Mouse (Mus musculus) gastrocnemius, postnatal 36 days (tissue): ENCODE results near the gene Slc41a2. TPM values are rescaled to one million over a fixed set of nuclear protein-coding genes. Genes with fewer than 3 reads are reported as not detected.
A peak's percentile ranks its signal among the peaks of the same experiment; 100 is the strongest.
"Not testable (repeated sequence)": the region's sequence is repeated elsewhere in the genome, so short reads cannot be mapped to it uniquely, and the experiment has no call there.

Experiments
- DNase-seq, 2 experiments: peaks; one replicate each; pipeline ENCODE4 v3.0.0; 2022
- intact Hi-C: fragments of 180-260 bp; cut with DNase I; formaldehyde crosslinking; loops from one replicate; pipeline ENCODE4 v1.15.1; 2025
- long read RNA-seq, 2 experiments: library from polyadenylated mRNA; stranded (forward); transcript quantifications; one replicate each; pipeline ENCODE4 v2.0.0; 2021
- total RNA-seq, 2 experiments: library from RNA; stranded (reverse); gene quantifications; 2 replicates each; pipeline ENCODE4 v1.2.3; 2021

Gene Slc41a2
- total RNA-seq = under 1 TPM; 0.54 to 0.86 TPM
- long read RNA-seq, experiment 1 = 0 reads
- long read RNA-seq, experiment 2 = 0 reads

GRCm38 (mm10) chr10:83337159-83337951 is at the start of gene Slc41a2:
Gene Slc41a2 (minus strand): TSS chr10:83337882.
- intact Hi-C loops = no loop called here
- DNase-seq = peak; percentile 49 to 64

DNA sequence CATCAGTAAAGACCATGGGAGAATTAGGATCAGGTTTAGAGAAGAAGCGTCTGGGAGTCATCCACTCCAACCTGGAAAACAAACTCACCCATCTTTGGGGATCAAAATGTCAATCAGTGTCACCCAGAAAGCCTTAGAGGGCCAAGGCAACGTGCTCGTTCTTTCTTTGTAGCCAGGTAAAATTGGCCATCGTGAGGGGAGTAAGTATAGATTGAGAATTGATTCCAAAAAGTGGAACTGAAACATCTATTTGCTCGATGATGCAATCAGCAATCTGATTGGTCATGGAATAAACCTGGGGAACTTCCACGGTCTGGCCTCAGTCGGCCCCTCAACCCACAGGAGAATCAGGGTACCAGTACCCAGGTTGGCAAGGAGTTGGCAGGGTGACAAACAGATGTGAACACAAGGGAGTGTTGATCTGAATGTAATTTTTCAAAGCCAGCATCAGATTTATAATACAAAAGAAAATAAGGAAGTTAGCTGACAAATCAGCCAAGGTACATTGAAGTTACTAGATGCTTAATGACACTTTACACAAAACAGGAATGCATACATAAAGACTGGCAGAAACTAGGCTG is 47.7 kb upstream of the Slc41a2 start:
- no peak for DNase-seq
- intact Hi-C loops = no loop called here

- DNase-seq = no peak
- intact Hi-C loops = no loop called here
Measured at GRCm38 (mm10) chr10:83384456-83385215, 47.0 kb upstream of the Slc41a2 start.

GRCm38 (mm10) chr10:83383863-83384262 is 46.2 kb upstream of the Slc41a2 start:
- intact Hi-C loops = no loop called here
- no peak for DNase-seq

DNA sequence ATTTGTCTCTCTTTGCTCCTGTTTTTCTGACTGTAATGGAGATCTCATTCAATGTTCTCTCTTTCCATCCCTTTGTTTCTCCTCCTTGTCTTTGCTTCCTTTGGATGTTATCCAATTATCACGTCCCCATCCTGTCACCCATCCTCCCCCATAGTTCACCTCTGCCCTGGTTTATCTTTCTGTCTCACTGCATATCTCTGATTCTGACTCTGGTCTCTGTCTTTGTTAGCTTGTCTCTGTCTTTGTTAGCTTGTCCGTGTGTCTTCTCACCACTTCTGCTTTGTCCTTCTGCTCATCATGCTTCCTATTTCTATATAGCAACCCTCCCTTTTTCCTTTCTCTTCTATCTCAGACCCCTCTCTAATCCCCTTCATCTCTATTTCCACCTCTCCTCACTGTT is 45.3 kb upstream of the Slc41a2 start:
- DNase-seq = no peak
- intact Hi-C loops = no loop called here

DNA sequence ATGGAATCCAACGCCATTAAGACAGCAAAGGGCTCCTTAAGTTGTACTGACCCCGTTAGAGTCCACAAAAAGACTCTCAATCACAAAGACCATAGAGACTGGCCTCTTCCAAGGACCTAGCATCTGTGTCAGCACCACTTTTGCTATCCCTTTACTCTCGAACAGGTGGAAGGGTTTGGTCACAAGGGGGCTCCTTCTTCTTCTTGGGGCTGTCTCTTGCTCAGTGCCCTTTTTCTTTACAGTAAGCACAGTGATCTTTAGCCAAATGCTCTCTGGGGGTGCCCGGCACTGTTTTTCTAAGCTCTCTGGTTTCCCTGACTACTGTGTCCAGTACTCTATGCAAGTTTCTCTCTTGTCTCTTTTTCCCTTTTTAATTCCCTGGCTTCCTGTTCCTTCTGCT is 44.8 kb upstream of the Slc41a2 start:
- no peak for DNase-seq
- intact Hi-C loops = no loop called here

GRCm38 (mm10) chr10:83380501-83380900 is 42.8 kb upstream of the Slc41a2 start:
- no peak for DNase-seq
- intact Hi-C loops = no loop called here

DNA sequence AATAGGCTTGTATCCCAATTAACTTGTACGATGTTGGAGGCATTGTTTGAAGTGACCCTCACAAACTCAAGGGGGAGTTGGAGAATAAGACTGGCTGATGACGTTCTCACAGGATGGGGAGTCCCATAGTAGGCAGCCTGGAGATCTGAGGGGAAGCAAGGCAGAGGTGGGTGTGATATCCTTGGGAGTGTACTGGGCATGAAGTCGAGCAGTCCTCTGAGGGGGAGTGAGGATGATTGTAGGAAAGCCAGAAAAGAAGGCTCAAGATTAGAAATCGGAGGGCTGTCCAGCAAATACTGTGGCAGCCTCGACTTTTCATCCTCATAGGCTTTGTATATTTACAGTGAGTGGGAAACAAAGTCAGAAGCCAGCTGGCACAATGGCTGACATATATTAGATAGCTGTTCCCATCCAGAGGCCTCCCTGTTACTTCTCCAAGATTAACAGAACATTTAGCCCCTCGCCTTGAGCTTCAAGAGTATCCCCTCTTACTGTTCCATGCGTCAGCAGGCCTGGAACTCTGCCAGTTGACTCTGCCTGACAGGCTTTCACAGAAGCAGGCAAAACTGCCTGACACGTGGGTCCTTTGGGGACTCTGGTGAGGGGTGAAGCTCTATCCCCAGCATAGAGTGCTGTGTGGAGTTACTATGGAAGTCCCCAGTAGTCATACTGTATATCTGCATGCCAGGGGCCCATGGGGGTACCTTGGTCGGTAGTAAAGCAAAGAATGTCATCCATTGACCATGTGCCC is 40.6 kb upstream of the Slc41a2 start:
- intact Hi-C loops = no loop called here
- DNase-seq = no peak

- no peak for DNase-seq
- intact Hi-C loops = no loop called here
Measured at GRCm38 (mm10) chr10:83376911-83377682, 39.4 kb upstream of the Slc41a2 start.

DNA sequence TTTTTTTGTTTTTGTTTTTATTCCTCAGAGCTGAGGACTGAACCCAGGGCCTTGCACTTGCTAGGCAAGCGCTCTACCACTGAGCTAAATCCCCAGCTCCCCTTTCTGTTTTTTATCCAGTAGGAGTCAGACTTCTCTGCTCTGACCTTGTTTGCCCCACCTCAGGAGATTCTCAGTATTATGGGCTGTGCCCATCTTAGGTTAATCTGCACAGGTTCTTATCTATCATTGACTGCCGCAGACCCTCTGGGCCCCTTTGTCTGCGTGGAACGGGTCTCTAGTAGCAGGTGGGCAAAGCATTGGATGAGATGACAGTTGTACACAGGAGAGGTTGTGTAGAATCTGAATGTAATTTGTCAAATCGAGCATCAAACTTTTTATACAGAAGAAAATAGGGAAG is 37.8 kb upstream of the Slc41a2 start:
- DNase-seq, intact Hi-C loops: not testable (repeated sequence)

GRCm38 (mm10) chr10:83374045-83374656 is 36.5 kb upstream of the Slc41a2 start:
- DNase-seq = no peak
- intact Hi-C loops = no loop called here

DNA sequence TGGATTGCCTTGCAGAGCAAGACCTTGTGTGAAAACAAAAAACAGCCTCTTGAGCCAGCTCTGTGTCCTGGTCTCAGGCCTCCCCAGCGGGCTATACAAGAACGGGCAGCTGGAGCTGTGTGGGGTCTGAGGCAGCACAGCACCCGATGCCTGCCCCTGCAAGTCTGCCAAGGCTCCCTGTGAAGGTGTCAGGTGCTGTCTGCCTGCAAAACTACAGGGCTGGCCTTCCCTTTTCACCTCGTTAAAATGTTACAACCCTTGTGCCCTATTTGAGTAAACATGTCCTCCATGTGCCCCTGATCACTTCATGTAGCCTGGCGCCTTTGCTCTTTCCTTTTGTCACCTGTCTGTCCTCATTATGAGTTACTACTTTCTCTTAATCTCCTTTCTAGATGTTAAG is 31.2 kb upstream of the Slc41a2 start:
- intact Hi-C loops = no loop called here
- DNase-seq = no peak

- no peak for DNase-seq
- intact Hi-C loops = no loop called here
Measured at GRCm38 (mm10) chr10:83363451-83363850, 25.8 kb upstream of the Slc41a2 start.

DNA sequence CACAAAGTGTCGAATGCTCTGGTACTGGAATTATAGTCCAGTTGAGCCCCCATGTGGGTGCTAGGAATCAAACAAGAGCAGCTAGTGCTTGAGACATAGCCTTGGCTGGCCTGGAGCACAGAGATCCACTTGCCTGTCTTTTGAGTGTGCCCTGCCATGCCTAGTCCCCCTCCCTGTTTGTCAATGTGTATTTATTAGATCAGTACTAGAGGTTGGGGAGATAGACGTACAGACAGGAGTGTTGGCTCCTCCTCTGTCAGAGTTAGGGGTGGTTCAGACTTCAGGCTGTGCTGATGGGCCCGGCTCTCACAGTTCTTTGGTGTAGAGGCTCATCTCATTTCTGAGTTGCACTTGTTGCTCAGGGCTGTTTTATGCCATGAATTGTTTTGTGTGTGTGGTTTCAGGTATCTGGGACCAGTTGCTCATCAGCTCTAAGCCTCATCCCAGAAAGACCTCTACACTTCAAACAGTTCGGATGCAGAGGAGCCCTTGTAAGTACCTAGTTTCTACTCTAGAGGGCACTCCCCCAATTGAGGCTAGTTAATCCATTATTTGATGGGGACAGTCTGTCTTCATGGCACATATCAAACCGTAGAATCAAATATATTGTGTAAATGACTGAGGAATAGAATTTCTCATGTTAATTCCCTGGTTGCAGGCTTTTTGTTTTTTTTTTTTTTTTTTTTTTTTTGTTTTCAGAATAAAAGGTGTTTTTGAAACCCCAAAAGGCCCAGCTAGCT is 24.1 kb upstream of the Slc41a2 start:
- no peak for DNase-seq
- intact Hi-C loops = no loop called here

GRCm38 (mm10) chr10:83360356-83360755 is 22.7 kb upstream of the Slc41a2 start:
- intact Hi-C loops = no loop called here
- DNase-seq = no peak

GRCm38 (mm10) chr10:83359956-83360355 is 22.3 kb upstream of the Slc41a2 start, which contains the start of gene D10Wsu102e:
Gene D10Wsu102e (plus strand): TSS chr10:83360221.
- intact Hi-C loops = no loop called here

GRCm38 (mm10) chr10:83359451-83359850 is 21.8 kb upstream of the Slc41a2 start:
- intact Hi-C loops = no loop called here
- DNase-seq = no peak

More at GRCm38 (mm10) chr10:83359956-83360355, 22.3 kb upstream of the Slc41a2 start, which contains the start of gene D10Wsu102e:
- peak; percentile 94 to 97 for DNase-seq

GRCm38 (mm10) chr10:83356416-83356815 is 18.7 kb upstream of the Slc41a2 start:
- DNase-seq = no peak
- intact Hi-C loops = no loop called here

DNA sequence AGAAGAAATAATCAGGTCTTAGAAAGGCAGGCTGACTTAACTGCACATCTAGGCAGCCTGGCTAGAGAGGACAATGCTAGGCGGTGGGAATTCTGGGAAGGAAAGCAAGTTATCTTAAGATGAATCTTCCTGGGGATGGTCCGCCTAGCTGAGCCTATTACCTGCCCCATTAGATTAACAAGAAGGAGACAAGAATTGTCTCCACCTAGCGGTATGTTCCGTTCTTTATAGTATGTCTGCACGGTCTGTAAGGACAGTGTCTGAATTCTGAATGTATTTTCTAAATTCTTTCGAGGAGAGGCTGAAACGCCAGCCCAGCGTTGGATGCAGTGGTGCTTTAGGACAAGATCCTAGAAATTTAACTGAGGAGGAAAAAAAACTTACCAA is 16.6 kb upstream of the Slc41a2 start:
- intact Hi-C loops = loop anchor here (5.0 kb wide), 1 partner anchor 442 kb away; no protein-coding TSS in a partner anchor
- no peak for DNase-seq
